Mouse (Mus musculus): ENCODE measurements at regions not wholly inside any gene's neighbourhood (a gene's known extent, or its start where the extent isn't known, plus 50 kb on each side); places are given as distances from the start of the nearest gene placed in this dataset.

DNA sequence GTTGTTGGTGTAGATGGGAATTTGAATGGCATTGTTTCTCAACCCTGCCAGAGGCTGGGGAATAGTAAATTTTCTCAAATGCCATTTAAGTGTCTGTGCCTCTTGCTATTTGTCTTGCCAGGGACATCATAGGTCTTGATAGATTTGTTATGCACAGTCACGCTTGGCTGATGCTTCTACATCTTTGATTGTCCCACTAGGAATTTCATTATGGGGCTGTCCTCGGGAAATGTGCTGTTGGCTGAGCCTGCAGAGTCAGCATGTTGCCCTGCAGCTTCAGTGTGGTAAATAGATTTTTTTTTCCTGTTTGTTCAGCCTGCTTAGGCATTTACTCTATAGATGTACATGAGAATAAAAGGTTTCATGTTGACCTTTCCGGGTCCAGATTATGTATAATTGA is 354.9 kb upstream of the Fam98a start:
- no peak for DNase-seq (ENCODE audit: extremely low spot score in 1 of 2, low spot score in 1 of 2)

DNA sequence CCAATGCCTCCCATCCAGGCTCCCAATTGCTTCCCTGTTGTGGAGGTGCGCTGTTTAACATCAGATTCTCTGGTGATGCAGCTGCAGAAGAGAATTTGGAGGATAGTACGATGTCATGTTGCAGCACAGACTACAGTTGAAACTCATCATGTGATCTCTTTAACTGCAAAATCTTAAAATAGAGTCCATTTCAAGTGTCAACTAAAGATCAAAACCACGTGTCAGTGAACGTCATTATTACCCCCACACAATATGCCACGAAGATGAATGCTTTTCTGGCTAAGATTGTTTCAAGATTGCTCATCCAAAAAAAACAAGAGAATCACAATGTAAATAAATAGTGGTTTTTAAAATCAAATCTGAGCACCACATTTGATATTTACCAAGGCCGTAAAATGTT is 343.7 kb upstream of the Fam98a start:
- no peak for DNase-seq (ENCODE audit: extremely low spot score in 1 of 2, low spot score in 1 of 2)

DNA sequence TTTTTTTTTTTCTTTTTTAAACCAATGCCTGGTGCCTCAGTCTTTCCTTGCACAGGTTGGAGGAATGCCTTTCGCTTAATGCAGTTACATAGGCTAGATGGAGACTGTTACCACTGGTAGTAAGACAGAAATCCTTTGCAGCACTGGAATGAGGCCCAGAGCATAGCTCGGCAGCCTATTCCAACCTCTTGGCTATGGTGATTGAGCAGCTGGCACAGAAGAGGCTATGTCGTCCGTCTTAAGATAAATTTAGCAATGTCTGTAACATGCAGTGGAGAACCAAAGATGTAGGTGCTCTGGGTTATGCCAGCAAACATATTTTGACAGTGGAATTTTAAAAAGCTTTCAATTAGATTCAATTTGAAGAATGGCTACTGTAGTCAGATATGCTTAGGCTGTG is 343.2 kb upstream of the Fam98a start:
- peak in 1 of 2 experiments; percentile 6 for DNase-seq (ENCODE audit: extremely low spot score in 1 of 2, low spot score in 1 of 2)

DNA sequence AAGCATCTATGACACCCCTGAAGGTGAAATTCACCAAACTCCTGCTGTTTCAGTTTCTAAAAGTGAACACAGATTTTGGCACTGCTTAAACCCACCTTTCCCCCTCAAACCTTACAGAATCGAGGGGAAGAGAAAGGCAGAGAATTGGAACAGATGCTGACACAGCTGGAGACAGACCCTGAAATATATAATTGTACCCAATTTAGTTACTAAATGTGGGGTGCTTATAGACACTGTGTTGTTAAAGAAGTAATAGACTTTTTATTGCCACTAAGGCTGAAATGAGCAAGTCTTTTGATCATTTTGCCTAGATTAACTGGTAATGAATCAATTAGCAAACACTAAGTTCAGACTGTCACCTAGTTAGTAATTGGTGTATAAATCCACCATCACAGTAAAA is 341.8 kb upstream of the Fam98a start:
- DNase-seq (ENCODE audit: extremely low spot score in 1 of 2, low spot score in 1 of 2) = no peak

DNA sequence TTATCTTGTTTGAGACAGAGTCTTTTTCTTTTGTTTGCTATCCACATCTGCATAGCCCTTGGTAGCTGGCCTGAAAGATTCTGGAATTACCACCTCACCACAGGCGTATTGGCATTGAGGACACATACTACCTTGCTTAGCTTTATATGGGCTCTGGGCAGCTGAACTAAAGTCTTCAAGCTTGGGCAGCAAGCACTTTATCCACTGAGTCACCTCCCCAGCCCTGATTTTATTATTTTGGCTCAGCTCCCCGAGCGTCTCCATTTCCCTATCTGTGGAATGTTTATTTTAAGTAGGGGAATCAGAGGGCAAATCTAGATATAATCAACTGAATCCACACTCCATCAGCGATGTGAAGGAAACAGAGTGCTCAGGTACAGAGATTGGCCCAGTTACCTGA is 340.4 kb upstream of the Fam98a start:
- no peak for DNase-seq (ENCODE audit: extremely low spot score in 1 of 2, low spot score in 1 of 2)

DNA sequence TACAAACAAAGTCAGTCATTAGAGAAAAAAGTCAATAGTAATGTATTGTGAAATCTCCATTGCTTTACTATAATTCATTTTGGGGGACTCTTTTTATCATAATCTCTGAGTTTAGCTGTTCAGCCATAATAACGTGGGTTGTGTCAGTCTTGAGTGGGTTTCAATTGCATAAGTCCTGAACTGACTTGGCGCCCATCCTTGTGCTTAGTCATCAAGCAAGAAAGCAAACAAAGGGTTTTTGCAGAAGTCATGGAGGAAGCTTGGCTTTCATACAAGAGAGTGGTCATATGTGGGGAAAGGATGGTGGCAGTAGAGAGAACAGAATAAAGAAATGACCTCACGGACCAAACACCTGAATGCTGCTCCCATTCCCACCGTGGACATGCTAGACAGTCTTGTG is 339.8 kb upstream of the Fam98a start:
- DNase-seq (ENCODE audit: extremely low spot score in 1 of 2, low spot score in 1 of 2) = peak in 1 of 2 experiments; percentile 35

DNA sequence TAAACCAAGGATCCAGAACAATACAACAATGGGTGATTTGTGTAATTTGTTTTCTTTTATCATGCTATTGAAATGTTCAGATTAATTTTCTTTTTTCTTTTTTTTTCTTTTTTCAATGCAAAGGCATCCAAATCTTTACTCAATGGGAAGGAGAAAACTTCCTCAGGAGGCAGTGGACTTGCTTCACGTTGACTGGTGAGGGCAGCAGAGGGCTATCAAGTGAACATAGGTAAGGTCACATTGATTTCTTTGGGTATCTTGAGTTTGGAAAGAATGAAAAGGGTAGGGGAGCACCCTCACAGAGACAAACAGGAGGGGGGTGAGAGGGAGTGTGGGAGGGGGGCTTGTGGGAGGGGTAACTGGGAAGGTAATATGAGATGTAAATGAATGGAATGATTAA is 326.1 kb upstream of the Fam98a start:
- no peak for DNase-seq (ENCODE audit: extremely low spot score in 1 of 2, low spot score in 1 of 2)

DNA sequence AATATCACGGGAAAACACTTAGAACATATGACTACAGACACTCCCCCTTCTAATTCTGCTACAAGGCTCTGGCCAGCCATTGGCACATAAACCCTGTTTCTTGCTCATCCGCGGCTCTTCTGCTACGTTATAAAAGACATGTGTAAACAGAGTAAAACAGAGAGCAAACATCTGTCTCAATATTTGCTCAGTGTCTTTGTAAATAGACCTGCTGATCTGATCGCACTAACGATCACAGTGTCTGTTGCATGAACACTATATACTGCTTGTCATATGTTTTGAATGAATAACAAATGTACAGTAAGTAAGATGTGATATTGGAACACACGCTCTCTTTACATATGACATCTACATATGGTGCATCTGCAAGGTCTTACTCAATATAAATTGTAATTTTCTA is 325.1 kb upstream of the Fam98a start:
- DNase-seq (ENCODE audit: extremely low spot score in 1 of 2, low spot score in 1 of 2) = no peak

DNA sequence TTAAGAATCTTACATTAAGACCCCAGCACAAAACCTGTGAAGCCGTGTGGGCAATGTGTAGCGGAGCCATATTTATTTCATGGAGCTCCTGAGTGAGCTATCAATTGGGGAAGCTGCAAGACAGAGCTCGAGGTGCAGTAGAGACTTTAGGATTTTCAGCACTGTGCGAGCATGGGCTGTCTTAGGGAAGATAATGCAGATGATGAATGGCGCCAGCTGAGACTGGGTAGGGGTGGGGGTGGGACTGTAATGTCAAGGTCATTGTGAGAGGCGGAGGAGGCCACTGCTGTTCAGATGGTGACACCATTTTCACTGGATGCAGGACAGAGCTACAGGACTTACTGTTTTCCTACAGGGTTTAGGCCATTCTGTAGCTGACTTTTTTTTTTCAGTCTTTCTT is 322.8 kb upstream of the Fam98a start:
- no peak for DNase-seq (ENCODE audit: extremely low spot score in 1 of 2, low spot score in 1 of 2)

DNA sequence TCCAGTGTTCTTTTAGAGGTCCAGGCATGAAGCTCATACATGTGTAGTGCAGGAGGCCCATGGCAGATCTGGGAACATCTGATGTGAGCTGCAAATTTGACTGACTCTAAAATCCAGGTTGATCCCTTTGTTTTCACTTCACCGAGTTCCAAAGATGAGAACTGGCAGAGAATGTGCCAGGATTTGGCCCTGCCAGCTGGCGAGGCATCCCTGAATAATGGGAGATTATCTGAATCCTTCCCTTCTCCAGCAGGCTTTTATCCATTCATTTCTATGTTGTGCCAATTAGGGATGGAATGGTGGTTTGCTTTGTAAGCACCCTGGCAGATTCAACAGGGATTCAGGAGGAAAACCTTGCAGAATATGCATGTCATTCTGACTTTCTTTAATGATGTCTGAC is 318.7 kb upstream of the Fam98a start:
- DNase-seq (ENCODE audit: extremely low spot score in 1 of 2, low spot score in 1 of 2) = peak in 1 of 2 experiments; percentile 8

DNA sequence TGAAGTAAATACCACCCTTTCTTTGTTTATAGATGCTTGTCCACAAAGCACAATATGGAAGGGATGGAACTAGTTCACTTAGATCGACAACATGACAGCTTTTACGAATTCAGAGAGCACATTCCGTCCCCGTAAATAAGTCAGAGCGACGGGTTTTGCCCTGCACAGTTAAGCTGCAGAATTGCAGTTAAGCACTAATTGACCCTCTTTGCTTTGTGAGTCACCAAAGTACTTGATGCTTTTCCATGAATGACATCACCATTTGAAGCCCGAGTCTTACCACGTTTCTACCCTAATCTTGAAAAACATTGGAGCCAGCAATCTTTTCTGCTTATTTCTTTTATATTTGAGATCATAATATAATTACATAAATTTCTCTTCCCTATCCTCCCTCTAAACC is 305.3 kb upstream of the Fam98a start:
- DNase-seq (ENCODE audit: extremely low spot score in 1 of 2, low spot score in 1 of 2) = no peak

DNA sequence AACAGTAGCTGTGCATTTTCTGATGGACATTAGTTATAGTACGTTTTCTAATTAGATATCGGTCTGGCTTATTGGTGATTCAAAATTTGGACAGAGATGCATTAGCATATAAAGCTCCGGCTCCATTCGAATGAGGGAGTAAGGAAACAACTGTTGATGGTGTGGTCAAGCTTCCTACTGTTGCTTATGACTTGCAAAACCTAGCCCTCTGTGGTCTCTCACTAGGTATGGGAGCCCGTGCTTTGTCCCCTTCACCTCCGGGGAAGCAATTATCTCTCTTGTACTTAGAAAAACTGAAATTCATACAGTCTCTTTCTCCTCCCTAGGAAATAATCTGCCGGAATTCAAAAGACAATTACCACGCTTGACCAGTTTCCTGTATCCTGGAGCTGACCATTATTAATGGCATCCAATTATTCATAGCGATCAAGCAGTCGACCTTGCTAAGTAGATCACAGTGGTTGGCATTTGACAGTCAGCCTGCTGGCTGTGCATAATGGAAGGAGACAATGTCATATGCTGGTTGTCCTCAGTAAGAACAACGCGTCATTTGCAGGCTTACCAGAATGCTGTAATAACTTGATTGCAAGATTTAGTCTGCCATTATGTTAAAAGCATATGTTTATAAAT is 264.4 kb upstream of the Fam98a start:
- DNase-seq (ENCODE audit: extremely low spot score in 1 of 2, low spot score in 1 of 2) = no peak

DNA sequence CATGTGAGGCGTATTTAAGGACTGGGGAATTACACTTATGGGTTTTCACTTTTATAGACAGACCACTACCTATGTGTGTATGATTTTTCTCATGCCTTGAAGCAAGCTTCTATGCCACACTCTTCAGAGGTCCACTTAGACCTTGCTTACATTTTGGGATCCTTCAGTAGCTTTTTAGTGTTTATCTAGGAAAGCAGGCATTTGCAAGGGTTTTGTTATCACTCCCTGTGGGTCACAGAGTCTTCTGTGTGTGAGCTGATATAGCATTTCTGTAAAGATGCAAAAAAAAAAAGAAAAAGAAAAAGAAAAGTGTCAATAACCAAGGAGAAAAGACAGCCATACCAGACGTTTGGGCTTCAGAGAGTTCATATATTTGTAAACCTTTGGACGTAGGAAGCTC is 260.4 kb upstream of the Fam98a start:
- no peak for DNase-seq (ENCODE audit: extremely low spot score in 1 of 2, low spot score in 1 of 2)

DNA sequence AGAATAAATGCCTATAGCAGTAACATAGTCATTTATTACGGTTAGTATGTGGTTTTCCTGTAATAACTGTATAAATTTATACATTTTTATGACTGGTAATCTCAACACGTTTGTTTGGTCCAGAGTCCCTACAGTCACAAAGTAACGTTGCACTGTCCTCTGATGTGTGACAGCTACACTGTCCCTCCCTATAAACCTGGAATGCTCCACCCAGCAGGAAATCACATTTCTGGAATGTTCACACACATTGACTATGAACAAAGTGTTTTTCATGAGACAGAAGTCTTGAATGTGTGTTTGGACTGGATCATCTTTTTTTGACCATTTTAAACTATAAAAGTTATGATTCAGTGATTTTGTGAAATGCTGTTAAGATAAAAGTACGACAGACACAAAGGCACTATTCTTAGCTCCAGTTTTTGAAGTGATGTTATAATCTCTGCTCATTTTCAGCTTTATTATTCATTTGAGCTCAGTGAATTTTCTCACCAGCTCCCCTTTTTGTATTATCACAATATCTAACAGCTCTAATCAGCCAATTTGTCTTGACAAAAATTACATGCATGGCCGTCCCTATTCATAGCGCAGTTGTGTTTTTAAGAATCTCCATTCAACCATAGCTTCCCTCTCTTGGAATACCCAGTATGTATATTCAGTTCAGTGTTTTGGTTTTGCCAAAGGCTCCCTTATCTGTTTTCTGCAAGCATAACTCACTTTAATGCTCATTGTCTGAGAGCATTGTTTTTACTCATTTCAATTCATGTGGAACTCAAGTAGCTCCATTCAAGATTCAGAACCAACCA is 257.0 kb upstream of the Fam98a start:
- DNase-seq (ENCODE audit: extremely low spot score in 1 of 2, low spot score in 1 of 2) = no peak

DNA sequence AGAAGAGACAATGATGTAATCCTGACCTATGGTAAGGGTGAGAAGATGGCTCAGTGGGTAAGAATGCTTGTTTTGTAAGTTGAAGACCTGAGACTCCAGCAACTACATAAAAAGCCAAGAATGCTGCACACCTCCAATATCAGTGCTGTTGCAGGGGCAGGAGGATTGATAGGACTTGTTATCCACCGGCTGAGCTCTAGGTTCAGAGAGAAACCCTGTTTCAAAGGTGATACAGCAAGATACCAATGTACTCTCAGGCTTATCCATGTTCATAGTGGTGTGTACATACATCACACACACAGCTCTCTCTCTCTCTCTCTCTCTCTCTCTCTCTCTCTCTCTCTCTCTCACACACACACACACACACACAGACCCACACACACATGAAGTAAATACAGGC is 256.3 kb upstream of the Fam98a start:
- DNase-seq (ENCODE audit: extremely low spot score in 1 of 2, low spot score in 1 of 2) = no peak

DNA sequence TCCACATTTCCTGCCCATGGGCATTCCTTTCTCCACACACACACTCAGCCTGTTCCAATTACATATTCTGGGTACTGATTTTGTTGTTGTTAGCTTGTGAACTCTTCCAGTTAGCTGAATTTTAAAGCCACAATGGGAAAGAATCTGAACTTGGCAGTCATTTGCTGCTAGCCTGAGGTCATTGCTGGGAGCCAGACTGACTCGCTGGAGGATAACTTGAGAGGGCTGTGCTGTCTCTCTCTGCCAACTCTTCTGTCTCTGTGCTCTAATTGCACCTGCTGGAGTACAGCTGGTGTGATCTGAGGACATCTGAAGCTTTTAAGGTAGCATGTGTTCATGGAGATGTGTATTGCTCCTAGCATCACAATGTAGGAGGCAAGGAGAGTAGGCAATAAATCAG is 252.6 kb upstream of the Fam98a start:
- DNase-seq (ENCODE audit: extremely low spot score in 1 of 2, low spot score in 1 of 2) = no peak

DNA sequence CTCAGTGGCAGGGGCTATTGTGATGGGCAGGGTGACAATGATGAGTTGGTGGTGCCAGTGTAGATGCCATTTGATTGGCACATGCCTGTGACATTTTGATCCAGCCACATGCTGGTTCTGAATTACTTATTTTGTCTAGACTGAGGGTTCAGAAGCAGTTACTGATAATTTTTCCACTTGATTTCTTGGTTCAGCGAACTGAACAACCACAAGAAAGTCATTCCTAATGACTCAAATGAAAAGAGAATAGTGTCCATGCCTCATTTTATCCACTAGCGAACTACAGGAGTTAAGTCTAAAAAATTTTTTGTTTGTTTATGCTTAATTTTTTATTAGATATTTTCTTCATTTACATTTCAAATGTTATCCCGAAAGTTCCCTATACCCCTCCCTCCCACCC is 244.6 kb upstream of the Fam98a start:
- DNase-seq (ENCODE audit: extremely low spot score in 1 of 2, low spot score in 1 of 2) = no peak

DNA sequence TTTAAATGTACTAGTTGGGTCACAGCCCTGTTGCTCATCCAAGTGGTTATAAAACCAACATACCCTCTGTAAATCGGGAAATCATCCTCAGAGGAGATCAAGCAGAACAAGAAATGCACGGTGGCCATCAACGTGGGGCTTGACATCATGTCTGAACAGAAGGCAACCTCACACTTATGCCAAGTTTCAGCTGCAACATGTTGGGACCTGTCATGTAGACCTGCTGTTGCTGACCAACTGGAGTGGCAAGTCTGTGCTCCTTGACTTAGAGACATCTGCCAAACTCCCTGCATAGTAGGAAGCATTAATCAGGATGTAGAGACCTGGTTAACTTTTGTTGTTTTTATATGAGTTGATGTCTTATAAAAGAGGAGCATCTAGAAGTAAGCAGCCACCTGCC is 244.0 kb upstream of the Fam98a start:
- DNase-seq (ENCODE audit: extremely low spot score in 1 of 2, low spot score in 1 of 2) = no peak

DNA sequence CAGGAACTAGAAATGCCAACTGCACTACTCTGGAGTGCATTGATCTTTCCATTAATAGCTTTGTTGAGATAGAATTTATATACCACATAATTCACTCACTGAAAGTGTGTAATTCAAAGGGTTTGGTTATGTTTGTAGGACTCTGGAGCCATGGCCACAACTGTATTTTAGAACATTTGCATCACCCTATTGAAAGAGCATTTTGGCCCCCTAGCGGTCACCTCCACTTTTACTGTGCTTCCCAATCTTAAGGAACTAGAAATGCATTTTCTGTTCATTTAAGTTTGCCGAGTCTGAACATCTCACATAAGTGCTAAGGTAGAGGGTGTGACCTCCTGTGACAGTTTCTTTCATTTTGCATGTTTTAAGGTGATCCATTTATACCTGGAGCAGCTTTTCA is 228.0 kb upstream of the Fam98a start:
- DNase-seq (ENCODE audit: extremely low spot score in 1 of 2, low spot score in 1 of 2) = peak in 1 of 2 experiments; percentile 40

DNA sequence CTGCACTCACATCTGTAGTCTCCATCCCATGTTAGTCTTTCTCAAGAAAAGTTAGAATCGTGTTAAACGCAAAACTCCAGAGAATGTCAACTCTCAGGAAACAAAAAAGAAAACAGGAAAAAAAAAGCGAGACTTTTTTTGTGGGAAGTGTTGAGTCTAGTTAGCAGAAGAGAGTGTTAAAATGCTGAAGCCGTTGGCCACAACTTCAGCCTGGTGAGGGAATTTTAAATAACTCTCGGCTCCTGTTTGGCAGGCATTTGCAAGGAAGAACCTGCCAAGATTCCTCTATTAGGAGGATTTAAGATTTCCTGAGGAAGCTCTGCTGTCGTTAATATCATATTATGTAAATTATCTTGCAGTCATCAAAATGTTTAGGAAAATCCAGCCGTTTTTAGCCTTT is 224.9 kb upstream of the Fam98a start:
- DNase-seq (ENCODE audit: extremely low spot score in 1 of 2, low spot score in 1 of 2) = peak; percentile 24 to 62

DNA sequence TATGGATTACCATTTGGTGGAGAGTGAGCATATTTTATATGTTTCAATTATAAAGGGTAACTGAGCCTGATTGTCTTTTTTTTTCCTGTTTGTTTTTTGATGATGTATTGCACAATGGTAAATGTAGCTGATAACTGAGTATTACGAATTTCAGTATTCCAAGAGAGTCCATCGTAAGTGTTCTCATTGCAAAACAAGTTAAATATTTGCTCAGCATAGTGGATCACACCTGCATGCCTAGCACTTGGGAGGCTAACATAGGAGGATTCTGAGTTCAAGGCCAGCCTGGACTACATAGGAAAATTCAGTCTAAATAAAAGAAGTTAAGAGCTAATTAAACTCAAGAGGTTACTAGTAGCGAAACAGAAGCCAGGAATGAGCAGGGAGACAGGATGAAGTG is 223.8 kb upstream of the Fam98a start:
- no peak for DNase-seq (ENCODE audit: extremely low spot score in 1 of 2, low spot score in 1 of 2)

DNA sequence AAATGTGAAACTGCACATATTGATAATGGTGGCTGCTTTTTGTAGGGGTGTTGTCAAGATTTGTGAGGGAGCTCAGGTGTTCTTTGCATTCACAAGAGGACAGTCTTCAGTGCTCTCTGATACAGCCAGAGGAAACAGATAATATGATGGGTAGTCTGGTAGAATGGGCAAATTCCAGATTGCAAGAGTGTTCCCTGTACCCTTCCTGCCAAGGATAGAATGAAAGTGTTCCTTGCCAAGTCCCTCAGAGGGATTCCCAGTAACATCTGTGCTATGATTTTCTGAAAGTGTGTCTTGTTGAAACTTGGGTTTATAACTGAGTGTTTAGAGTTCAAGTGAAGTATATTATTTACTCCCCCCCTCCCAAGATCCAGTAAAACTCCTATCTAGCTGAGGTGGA is 221.1 kb upstream of the Fam98a start:
- DNase-seq (ENCODE audit: extremely low spot score in 1 of 2, low spot score in 1 of 2) = peak in 1 of 2 experiments; percentile 22
